Mouse (Mus musculus): ENCODE data around the gene Nxpe3.
"Not testable (repeated sequence)": the region's sequence is repeated elsewhere in the genome, so short reads cannot be mapped to it uniquely, and the experiment has no call there.

The Nxpe3 gene

GRCm38 (mm10) chr16:55890346-55891136 is 4.5 kb downstream of the Nxpe3 start:
- DNase-seq (ENCODE audit: low read depth), result no peak

- DNase-seq (ENCODE audit: low read depth), result peak; percentile 8
These were observed 5.6 kb downstream of the Nxpe3 start for GRCm38 (mm10) chr16:55889451-55889850.

- no peak for DNase-seq (ENCODE audit: low read depth)
These were observed 6.5 kb downstream of the Nxpe3 start for GRCm38 (mm10) chr16:55888584-55888960.

- peak; percentile 35 for DNase-seq (ENCODE audit: low read depth)
These were observed 7.1 kb downstream of the Nxpe3 start for GRCm38 (mm10) chr16:55887814-55888583.

GRCm38 (mm10) chr16:55884246-55884645 is 10.8 kb downstream of the Nxpe3 start:
- DNase-seq (ENCODE audit: low read depth), result no peak

- DNase-seq (ENCODE audit: low read depth), result no peak
These were observed 19.1 kb downstream of the Nxpe3 start for GRCm38 (mm10) chr16:55876025-55876424.

GRCm38 (mm10) chr16:55863832-55864231 is 31.3 kb downstream of the Nxpe3 start:
- no peak for DNase-seq (ENCODE audit: low read depth)

- peak; percentile 85 for DNase-seq (ENCODE audit: low read depth)
These were observed 31.8 kb downstream of the Nxpe3 start for GRCm38 (mm10) chr16:55863149-55863815.

GRCm38 (mm10) chr16:55861104-55861503 is 34.0 kb downstream of the Nxpe3 start:
- DNase-seq (ENCODE audit: low read depth), result no peak

GRCm38 (mm10) chr16:55859421-55859820 is 35.7 kb downstream of the Nxpe3 start:
- DNase-seq (ENCODE audit: low read depth), result not testable (repeated sequence)

- DNase-seq (ENCODE audit: low read depth), result peak; percentile 78
These were observed 36.6 kb downstream of the Nxpe3 start for GRCm38 (mm10) chr16:55858465-55858864.

- peak; percentile 93 for DNase-seq (ENCODE audit: low read depth)
These were observed 42.0 kb downstream of the Nxpe3 start for GRCm38 (mm10) chr16:55852943-55853727.

- DNase-seq (ENCODE audit: low read depth), result no peak
These were observed 42.6 kb downstream of the Nxpe3 start for GRCm38 (mm10) chr16:55852515-55852914.

- DNase-seq (ENCODE audit: low read depth), result no peak
These were observed 44.6 kb downstream of the Nxpe3 start for GRCm38 (mm10) chr16:55850485-55850884.

- DNase-seq (ENCODE audit: low read depth), result no peak
These were observed 47.4 kb downstream of the Nxpe3 start for GRCm38 (mm10) chr16:55847679-55848078.

GRCm38 (mm10) chr16:55844847-55845246 is 50.2 kb downstream of the Nxpe3 start:
- no peak for DNase-seq (ENCODE audit: low read depth)

- no peak for DNase-seq (ENCODE audit: low read depth)
These were observed 51.2 kb downstream of the Nxpe3 start for GRCm38 (mm10) chr16:55843919-55844318.

- DNase-seq (ENCODE audit: low read depth), result peak; percentile 73
These were observed 52.0 kb downstream of the Nxpe3 start for GRCm38 (mm10) chr16:55843134-55843533.

- no peak for DNase-seq (ENCODE audit: low read depth)
These were observed 53.6 kb downstream of the Nxpe3 start for GRCm38 (mm10) chr16:55841506-55841905.

GRCm38 (mm10) chr16:55838510-55839474 is 56.3 kb downstream of the Nxpe3 start, which contains the start of gene Nfkbiz:
Gene Nfkbiz (minus strand): TSS chr16:55838899.
- DNase-seq (ENCODE audit: low read depth), result peak; percentile 79

- DNase-seq (ENCODE audit: low read depth), result no peak
These were observed 57.0 kb downstream of the Nxpe3 start for GRCm38 (mm10) chr16:55838129-55838509.
